Mouse (Mus musculus): ENCODE measurements around the gene Pex5.

The Pex5 gene

DNA sequence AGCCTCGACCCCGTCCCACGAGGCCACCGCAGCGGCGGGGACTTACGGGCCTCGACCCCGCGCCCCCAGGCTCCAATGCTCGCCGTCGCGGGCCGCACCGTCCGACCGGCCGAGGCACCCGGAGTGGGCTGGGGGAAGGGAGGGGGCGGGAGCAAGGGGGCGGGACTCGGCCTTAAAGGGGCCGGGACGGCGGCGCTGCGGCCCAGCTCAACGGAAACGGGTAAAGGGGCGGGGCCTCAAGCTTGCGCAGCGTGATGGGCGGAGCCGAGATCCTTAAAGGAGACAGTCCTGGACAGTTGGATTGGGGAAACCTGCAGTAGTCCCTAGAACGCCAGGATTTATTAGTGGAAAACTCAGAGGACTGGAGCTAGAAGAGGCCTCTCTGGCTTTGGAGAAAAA is at the start of gene Pex5:
Gene Pex5 (minus strand): TSS at position 141 of the 399 bp plus-strand sequence.
- DNase-seq (ENCODE audit: low spot score in 2 of 2): peak; percentile 87 to 96

DNA sequence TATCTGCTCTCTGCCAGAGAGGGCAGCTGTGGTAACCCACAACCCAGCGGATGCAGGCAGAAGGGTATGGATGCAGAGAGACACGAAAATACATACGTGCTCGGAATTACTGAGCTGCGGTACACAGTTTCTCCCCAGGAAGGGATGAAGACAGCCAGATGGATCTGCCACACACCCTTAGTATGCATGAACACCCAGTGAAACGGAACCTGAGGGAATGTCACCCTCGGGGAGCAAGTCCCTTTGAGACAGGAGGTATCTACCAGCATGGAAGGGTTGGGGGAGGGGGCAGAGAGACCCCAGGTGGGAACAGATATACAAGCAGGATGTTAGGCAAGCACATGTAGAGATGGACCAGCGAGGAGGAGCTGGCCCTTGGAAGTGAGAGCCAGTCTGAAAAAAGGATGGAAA is 49.0 kb upstream of the Pex5 start:
- peak in 1 of 2 experiments; percentile 31 for DNase-seq (ENCODE audit: low spot score in 2 of 2)

DNA sequence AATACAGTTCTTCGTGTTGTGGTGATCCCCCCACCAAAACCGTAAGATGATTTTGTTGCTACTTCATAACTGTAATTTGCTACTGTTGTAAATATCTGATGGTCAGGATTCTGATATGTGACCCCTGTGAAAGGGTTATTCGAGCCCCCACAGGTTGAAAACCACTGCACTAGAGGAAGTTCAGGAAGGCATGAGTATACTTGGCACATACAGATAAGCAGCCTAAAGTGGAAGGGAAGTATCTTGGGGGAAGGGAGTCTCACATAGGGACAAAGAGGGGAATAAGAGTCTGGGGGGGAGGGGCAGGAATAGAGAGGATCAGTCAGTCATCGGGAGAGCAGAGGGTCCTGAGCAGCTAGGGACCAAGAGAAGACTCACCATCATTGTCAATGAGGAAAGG is 44.5 kb upstream of the Pex5 start:
- DNase-seq (ENCODE audit: low spot score in 2 of 2): no peak

DNA sequence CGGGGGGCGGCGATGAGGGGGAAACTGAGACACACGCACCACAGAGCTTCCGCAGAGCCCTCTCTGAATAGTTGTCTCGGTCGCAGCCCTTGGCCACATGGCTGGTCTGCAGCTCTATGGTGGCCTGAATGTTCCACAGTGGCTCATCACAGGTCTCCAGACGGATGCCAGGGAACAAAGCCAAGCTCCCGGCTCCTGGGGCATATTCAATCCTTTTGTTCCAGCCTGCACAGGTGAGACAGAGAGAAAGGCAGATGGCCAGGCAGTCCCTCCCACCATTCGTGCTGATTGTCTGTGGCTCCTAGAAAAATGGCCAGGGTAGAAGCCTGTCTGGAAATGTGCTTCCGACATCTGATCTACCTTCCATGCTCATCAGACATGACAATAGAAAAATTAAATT is 43.6 kb upstream of the Pex5 start:
- no peak for DNase-seq (ENCODE audit: low spot score in 2 of 2)

DNA sequence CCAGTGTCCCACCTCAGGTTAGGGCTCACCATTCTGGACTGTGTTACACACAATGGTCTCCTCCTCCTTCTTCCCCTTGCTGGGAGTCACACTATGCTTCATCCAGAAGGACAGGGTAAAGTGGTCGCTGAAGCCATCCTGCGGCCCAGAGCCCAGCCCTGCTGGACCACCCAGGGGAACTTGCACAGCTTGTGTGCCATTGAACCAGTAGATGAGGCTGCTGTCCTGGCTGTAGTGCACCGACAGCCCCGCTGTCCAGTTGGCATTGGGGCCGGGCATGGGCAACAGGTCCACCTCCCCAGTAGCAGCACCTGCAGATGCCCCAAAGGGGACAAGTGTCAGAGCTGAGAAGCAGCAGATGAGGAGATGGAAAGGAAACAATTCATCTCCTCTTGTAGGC is 43.0 kb upstream of the Pex5 start:
- no peak for DNase-seq (ENCODE audit: low spot score in 2 of 2)

DNA sequence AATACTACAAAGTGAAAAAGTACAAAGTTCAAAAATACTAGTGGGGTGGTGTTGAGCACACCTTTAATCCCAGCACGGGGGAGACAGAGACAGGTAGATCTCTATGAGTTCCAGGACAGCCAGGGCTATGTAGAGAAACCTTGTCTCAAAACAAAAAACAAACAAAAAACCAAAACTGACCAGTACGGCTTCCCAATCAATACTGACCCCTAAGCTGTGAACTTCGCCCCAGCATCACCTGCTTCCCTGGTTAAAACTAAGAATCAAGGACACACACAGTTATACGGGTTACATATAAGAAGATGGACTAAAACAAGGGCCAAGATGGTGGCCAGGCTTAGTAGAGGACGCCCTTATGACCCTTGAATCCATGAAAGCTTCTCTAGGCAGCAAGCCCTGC is 41.4 kb upstream of the Pex5 start:
- DNase-seq (ENCODE audit: low spot score in 2 of 2): no peak

DNA sequence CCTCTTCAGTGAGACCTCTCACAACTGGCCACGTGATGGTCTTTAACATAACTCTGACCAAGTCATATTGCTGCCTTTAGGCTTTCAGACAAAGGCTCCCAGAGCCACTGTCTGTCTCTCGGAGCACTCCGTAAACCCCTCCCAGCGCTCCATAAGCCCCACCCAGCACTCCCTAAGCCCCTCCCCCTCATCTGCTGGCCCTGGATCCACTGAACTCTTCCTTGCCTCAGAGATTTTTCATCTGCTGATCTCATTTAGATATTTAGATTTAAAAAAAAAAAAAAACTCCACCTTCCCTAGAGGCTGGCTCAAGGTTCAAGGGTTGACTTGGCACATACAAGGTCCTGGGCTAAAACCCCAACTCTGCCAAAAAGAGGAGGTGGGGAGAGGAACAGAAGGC is 38.9 kb upstream of the Pex5 start:
- DNase-seq (ENCODE audit: low spot score in 2 of 2): no peak

DNA sequence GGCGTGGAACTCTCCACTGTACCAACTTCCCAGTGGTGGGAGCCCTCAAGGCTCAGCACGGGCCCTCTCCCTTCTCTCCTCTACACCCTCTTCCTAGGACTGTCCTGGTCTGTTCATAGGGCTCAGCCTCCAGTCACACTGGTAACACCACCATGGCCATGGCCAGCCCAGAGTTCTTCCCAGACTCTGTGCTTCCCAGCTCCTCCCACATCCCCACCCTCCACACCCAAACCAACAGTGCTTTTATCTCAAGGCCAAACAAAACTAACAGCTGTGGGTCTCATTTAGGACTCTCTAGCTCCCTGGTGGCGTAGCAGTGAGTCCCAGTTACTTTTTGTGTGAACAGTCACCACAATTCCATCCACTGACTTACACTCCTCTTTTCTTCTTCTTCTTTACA is 37.1 kb upstream of the Pex5 start:
- DNase-seq (ENCODE audit: low spot score in 2 of 2): no peak

DNA sequence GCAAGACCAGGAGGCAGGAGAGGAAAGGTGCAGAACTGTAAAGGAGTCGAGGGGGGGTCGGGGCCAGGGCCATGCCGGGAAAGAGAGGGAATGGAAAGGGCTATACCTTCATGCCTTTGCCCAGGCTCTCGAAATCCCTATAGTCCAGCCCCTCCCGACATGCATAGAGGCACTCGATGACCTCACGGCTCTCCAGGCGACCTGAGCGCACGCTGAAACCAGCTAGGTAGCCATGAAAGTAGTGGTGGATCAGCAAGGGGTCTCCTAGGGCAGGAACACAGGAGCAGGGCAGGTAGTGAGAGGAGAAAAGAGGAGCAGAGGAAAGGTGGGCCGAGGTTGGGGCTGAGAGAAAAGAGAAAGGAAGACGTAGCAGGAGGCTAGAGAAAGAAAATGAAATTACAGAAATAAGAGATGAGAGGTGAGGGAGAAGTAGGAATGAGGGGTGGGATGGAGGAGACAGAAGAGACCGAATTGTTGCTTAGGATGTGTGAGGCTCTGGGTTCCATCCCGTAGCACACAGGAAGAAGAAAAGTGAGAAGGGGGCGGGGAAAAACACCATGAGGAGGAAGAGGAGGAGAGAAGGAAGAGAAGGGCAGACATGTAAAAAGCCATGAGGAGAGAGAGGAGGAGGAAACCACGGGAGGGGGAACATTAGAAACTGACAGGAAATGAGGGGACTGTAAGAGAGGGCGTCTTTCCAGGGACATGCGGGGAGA is 35.0 kb upstream of the Pex5 start:
- DNase-seq (ENCODE audit: low spot score in 2 of 2): no peak

DNA sequence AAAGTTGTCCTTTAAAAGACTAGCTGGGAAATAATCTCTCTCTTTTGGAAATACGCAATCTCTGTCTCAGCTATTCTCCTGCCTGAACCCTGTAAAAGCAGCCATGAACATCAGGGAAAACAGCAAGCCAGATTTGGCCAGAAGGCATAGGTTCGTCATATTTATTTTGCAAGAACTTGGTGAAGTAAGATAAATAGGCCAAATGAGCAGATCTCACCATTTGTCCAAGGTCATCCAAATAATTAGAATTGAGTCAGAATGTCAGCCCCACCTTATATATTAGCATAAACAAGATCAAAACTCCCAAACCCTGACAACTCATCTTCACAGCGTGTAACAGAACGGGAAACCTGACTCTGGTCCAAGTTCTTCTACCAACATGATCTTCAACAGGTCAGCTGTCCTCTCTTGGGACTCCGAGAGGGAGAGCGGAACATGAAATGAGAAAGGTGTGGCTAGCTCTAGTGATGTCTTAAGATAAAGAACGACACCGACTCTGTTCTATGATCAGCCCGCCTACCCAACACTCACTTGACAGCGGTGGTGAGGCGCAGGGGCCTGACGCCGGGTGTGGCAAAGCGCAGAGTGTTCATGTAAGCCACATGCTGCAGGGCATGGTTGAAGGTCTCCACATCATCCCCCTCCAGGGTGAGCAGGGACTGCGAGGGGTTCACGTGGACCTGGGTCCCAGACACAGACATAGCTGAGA is 34.2 kb upstream of the Pex5 start:
- DNase-seq (ENCODE audit: low spot score in 2 of 2): no peak

DNA sequence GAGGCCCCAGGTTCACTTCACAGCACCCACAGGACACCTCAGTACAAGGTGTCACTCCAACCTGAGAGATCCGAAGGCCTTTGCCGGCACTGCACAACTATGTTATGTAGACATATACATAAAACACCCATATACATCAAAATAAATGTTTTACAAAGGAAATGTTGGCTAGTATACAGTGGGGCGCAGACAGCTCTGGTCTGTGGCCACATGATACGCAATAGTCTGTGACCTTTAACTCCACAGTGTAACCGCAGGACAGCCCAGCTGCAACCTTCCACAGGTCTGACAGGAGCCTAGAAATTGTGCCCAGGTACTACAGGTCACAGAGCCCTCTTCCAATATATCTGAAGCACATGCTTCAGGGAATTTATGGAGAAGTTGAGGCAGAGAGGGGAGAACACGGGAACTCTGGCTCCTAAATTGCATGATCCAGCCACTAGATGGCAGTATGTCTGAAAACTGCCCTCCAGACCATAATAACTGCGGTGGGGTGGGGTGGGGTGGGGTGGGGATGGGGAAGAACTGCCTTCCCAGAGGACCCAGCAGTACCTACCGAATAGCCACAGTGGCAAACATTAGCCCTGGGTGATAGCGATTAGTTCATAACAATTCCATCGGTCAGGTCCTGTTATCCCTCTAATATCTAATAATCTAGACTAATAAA is 33.5 kb upstream of the Pex5 start:
- no peak for DNase-seq (ENCODE audit: low spot score in 2 of 2)

DNA sequence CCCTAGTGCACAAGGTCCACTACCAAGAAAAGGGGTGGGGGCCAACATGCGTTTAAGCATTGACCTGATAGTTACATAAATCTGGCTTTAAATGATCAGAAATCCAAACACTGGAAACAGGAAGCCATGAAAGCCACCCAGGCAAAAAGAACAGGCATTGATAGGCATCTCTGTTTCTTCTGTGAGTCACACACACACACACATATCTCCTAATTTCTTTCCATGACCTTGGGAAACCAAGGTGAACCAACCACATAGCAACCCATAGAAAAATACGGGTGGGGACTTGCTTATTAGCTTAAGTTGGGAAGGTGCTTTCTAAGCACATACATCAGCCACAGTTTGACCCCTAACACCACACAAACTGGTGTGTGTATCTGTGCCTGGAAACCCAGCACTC is 32.5 kb upstream of the Pex5 start:
- DNase-seq (ENCODE audit: low spot score in 2 of 2): no peak

DNA sequence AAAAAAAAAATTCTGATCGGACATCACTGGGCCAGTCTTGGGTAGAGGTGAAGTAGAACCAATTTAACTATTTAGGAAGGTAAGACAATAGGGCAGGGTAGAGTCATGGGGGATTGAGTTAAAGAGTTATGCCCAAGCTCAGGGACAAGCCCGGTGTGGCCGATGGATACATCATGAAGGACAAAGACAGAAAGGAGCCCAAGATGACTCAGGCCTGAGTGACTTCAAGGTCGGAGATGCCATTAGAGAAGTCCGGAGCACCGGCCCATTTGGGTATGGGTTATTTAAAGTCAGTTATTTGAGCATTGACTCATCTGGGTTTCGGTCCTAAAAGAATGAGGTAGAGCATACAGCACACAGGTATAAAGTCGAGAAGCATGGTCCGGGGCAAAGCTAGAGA is 31.6 kb upstream of the Pex5 start:
- no peak for DNase-seq (ENCODE audit: low spot score in 2 of 2)

DNA sequence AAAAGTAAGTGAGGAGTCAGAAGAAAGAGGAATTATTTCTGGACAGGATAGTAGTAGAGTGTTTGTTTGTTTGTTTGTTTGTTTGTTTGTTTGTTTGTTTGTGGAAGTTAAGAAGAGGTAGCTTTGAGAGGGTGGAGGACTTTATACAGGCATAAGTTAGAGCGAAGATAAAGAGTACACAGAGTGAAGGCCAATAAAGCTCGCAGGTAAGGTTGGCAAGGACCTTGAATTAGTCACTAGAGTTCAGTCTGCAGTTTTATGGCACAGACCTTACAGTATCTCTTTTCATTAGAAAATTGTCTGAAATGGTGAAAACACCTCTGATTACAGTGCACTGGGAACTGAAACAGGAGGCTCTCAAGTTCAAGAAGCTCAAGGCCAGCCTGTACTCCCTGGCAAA is 31.2 kb upstream of the Pex5 start:
- no peak for DNase-seq (ENCODE audit: low spot score in 2 of 2)

DNA sequence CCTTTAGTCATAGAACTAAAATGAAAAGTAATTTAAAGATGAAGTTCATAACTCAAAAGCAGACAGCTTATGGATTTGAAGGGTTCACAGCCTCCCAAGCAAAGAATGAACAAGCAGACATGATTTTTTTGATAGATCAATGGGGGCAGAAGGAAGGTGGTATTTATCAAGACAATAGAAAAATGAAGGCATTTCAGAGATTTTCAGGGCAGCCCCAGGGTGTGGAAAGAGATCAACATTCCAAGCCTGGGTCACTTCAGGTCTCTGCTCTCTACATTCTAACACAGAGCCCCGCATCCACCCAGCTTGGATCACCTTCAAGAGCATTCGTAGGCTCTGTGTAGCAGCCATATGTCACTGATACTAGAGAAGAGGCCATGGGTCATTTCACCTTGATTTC is 28.5 kb upstream of the Pex5 start:
- DNase-seq (ENCODE audit: low spot score in 2 of 2): no peak

DNA sequence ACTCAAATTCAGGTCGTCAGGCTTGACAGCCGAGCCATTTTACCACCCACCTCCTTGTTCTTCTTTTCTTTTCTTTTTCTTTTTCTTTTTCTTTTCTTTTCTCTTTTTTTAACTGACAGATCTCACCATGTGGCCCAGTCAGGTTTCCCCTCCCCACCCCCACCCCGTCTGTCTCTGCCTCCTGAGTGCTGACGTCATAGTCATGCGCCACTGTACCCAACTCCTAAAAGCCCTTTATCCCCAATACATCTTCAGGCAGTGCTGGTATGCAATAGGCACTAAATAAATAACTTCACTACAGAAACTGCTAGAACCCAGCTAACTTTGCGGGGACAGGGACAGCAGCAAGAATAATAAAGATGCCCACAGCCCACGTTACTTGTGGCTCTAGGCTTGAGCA is 21.4 kb upstream of the Pex5 start:
- no peak for DNase-seq (ENCODE audit: low spot score in 2 of 2)

DNA sequence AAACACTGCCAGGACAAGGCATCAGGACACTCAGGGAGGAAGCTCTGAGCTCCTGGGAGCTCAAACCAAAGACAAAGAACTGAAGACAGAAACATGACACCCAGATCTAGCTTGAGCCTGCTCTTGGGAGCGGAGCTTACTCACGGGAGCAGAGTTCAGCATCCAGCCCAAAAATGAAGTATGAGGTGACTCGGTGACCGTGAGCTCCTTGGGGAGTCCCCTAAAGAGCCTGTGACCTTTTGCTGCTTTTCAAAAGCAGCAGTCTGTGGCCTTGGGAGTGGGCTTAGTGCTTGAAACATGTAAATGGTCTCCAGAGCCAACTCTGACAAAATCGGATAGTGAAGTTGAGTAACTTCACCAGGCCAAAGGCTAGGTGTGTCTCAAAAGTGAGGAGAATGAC is 20.3 kb upstream of the Pex5 start:
- DNase-seq (ENCODE audit: low spot score in 2 of 2): no peak

DNA sequence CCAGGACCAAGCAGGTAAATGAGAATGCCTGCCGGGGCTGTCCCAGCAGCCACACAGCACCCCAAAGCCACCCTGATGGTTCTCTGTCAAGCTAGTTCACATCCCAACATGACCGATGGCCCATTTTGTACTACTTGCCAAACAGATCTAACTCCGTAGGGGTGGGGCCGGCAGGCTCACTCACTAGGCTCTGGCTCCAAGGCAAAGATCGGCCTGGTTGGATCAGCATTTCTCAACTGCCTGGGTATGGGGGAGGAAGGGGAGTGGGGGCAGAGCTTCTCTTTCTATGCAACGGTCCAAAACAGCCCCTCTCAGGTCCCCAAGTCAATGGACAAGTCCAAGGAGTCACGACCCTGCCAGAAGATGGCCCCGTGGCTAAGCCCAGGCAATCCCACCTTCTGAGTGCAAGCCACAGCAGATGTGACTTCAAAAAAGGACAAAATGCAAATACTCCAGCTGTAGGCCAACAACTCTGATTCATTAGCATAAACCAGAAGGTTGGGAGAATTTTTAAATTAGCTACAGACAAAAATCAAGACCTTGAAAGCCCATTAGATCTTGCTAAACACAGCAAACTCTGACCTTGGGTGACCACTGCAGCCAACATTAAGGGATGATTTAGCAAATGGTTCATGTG is 18.9 kb upstream of the Pex5 start:
- no peak for DNase-seq (ENCODE audit: low spot score in 2 of 2)

DNA sequence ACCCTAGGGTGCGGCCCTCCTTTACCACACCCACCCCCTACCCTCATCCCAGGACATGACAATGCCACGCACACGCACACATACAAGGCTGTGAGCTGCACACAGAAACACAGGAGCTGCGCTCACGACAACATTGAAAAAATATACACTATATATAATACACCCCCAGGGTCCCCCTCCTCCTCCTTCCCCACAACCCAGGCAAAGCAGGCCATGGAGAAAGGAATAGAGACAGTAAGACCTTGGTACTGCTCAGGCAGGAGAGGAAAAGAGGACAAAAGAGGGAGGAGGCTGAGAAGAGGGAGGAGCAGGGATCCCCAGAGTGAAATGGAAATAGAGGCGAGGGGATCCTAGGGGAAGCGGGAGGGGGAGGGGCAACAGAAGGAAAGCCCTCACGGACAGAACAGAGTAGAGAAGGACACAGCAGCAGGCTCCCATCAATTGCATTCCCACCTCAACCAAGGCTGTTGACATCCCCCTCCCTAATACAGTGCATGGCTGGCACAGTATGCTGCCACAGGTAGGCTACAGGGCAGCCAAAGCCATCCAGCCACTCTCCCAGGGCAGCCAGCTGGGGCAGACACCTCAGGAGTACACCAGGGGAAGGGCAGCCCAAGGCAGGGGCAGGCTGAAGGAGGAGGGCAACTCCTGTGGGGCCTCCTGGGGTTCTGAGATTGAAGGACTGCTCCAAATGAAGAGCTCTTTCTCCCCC is 16.1 kb upstream of the Pex5 start:
- DNase-seq (ENCODE audit: low spot score in 2 of 2): no peak

DNA sequence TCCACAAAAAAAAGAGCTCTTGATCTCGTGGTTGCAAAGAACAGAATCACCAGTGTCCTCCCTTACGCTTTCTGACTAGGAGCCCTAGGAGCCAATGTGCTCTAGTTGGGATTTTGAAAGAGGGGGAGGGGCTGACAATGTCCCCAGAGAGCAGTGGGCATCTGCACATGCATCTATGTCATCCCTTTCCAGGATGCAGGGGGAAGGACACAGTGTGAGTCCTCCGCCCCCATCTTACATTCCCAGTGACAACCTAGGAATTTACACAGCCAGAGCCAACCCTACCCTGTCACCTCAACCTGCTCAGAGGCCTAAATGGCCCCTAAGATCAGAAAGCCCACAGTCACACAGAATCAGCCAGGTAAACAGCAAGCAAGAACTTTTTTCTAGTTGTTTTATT is 15.5 kb upstream of the Pex5 start:
- no peak for DNase-seq (ENCODE audit: low spot score in 2 of 2)

DNA sequence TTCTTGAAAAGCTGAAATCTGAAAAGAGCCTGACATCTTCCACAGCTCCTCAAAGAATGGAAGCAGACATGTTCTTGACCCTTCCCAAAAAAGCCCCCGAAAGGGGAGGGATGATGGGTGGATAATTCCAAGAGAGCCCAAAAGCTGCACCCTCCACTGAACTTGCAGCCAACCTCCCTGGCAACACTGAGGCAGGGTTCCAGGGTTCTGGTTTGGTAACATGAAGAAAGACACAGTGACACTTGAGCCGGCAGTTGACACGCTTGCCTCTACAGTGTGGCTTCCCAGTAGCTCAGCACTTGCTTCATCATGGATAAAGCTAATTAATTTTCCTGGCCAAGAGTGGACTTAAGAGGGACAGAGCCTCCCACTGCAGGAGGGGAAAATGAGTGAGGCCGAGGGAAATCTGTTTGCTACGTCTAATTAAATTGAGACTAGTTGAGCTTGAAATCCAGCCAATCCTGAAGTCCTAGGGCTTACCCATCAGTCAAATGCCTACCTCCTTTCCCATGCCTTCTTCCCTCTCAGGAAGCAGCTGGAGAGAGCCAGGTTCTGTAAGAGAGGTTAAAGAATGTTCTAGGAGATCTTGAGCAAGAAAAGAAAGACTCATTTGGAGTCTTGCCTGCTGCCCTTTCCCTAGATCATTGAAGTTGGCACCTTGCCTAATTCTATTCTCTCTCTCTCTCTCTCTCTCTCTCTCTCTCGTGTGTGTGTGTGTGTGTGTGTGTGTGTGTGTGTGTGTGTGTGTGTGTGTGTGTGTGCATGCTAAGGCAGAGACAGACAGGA is 13.1 kb upstream of the Pex5 start:
- DNase-seq (ENCODE audit: low spot score in 2 of 2): no peak

All from left cerebral cortex, adult 9 months (tissue).